Mouse (Mus musculus): ENCODE measurements at regions not wholly inside any gene's neighbourhood (a gene's known extent, or its start where the extent isn't known, plus 50 kb on each side); places are given as distances from the start of the nearest gene placed in this dataset.

DNA sequence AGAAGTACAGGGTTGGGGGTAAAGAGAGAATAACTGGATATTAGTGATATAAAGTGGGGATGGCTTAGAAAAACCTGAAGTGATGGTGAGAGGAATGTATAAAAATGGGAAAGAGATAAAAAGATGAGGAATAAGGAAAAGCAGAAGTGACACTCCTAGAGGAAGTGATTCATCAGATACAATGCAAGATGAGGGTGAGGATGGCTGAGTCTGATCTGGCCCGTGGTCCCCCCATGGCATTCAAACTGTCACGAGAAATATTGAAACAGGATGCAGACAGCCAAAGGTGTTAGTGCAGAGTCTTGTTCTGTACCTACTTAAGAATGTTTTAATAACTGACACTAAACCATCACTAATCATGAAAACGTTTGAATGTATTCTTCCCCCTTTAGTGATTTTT, 56.2 kb upstream of the Kitl start:
- no peak for DNase-seq (ENCODE audit: low spot score)

DNA sequence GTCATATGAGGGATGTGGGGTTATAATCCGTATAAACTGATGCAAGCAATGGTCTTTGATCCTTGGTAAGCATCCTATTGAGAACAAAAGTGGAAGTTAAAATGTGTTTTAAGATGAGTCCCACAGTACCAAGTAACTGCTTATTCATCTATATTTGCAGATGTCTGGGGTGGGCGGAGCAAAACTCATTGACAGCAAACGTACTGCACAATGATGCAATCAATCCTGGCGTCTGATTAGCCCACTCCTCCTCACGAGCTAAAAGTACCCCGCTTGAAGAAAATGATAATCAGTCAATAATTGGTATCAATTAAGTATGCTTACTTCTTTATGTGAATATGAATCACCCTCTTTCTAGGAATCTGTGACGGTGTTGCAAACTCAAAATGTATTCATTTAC, 62.9 kb upstream of the Kitl start:
- no peak for DNase-seq (ENCODE audit: low spot score)

DNA sequence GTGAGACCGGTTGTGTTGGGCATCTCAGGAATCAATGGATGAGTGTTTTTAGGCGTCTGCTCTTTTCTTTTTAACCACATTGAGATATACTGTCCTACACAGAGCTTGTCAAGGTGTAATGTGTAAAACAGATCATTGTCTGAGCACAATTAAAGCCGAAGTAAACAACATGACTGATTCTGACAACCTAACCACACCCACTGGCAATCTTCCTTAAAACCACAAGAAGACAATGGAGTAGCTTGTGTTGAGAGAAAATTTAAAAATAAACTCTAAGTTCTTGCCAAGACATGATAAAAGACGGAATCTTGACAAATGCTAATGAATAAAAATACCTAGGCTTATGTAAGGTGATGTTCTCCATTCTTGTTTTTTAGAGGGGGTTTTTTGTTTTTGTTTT, 63.7 kb upstream of the Kitl start:
- DNase-seq (ENCODE audit: low spot score) = peak; percentile 18

DNA sequence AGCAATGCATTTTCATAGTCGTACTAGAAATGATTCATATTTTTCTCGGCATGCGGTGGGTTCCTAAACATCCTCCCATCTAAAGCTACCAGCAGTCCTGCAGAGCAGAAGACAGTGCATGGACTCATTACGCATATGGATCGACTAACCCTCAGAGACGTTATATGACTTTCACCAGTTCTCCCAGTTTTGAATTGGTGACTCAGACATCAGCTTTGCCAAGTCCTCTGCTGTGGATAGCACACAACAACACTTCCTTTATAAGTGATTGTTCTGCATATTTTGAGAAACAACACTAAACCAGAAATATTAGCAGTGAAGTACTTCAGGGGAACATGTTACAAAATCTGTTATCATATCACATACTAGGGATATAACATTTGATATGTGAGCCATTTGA, 64.1 kb upstream of the Kitl start:
- DNase-seq (ENCODE audit: low spot score) = peak; percentile 33

DNA sequence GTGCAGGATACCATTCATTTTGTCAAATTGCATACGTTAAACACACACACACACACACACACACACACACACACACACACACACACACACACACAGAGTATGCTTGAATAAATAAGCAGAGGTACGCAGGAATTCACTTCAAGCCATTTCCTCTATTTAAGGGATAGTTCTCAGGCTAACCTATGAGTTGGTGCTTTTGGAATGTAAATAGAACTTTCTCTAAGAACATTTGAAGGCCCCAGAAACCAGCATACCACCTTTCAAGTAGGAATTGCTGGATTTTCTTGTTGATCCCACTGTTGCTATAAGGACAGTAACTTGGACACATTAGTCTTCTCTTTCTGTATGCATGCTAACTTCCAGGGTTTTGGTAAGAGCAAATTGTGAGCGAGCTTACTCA, 66.7 kb upstream of the Kitl start:
- no peak for DNase-seq (ENCODE audit: low spot score)

DNA sequence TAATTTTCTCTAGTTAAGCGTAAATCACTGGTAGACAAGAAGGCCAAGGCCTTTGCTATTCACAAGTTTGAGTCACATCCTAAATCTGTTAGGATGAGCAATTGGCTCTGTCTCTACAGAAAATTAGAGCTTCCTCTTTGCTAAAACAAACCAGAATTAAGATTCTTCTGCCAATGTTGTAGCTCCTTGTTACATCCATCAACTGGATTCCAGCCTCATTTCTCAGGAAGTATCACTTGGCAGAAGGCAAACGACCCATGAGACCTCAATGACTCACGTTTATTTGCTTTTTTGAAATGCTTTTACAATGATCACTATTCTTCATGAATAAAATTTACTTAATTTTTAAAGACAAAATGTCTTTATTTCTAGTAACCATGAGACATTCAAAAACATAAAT, 70.0 kb upstream of the Kitl start:
- no peak for DNase-seq (ENCODE audit: low spot score)

DNA sequence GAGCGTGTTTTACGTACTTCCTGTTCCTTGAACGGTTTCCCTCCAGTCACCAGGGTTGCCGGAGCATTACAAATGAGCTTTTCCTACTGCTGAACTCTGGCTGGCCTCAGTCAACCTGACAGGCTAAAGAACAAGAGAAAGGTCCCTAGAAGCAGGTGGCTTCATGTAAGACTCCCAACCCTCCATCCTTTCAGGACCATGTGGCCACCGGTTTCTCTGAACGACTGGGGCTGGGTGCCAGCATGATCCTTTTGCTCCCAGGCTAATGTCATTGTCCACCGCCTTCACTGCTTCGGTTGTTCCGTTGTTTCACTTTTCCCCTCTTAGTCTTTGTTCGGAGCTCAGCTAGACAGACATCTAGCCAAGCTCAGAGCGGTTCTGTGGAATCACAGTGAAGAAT, 73.8 kb upstream of the Kitl start:
- DNase-seq (ENCODE audit: low spot score) = no peak

DNA sequence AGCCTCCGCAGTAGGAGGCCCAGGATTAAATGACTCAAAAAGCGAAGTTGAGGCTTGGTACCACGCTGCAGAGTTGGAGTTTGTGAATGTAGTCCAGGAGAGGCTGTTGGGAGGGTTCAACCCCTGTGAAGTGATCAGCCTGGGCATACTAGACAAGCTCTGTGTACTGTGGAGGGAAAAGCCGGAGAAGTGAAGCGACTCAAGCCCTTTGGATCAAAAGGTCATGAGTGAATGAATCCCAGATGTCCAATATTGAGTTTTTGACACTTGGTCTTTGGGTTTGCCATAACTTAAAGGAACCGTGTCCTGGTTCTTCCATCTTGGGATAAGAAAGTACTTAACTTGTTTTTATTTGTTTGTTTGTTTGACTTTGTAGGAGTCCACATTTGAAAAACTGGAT, 76.5 kb upstream of the Kitl start:
- no peak for DNase-seq (ENCODE audit: low spot score)

DNA sequence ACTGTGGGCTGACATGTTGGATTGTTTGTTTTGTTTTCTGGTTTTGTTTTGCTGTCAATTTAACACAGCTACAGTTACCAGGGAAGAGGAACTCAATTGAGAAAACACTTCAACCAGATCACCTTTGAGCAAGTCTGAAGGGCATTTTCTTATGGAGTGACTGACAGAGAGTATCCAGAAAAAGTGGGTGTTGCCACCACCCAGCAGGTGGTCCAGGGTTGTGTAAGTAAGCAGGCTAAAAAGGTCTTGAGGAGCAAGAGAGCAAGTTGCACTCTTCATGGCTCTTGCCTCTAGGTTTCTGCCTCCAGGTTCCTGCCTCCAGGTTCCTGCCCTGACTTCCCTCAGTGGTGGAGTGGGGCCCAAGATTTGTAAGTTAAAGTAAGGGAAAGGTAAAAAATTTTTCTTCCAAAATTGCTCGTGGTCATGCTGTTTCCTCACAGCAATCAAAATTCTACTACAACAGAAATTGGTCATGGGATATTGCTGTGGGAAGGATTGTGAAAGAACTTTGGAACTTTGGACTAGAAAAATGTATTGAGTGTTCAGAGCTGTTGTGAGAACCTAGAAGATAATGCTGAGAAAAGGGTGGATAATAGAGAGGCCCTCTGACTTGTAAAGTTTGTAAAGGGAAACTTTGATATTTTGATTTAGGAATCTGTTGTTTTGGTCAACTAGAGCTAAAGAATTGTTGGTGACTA, 77.4 kb upstream of the Kitl start:
- DNase-seq (ENCODE audit: low spot score) = peak; percentile 83

DNA sequence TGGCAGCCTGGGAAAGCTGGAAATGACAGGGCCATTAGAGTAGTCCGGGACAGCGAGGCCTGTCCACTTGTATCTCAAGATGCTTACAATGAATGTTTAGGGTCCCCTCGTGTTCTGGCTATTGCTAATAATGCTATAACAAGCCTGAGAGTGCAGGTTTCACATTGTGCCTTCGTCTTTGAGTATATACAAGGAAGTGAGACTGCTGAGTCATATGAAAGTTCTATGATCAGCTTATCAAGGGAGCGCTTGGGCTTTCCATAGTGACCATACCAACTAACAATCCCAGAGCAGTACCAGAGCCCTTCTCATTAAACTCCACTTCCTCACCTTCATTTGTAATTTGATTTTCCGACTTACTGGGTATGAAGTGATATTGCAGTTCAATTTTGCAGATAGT, 86.2 kb upstream of the Kitl start:
- no peak for DNase-seq (ENCODE audit: low spot score)

DNA sequence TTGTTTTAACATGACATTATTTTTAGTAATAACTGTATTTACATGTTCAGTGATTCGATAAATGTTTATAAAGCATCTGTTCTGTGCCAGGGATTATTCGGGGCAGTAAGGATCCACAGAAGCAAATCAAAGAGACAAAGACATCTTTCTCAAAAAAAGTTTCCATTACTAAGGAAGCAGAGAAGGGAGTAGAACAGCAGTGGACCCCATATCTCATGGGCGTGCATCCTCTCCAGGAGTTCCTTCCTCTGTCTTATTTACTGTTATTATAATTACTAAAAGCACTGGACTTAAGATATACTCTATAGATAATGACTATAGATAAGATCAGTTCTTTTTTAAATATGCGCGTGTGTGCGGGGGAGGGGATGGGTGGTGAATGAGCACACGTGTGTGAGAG, 87.5 kb upstream of the Kitl start:
- no peak for DNase-seq (ENCODE audit: low spot score)

DNA sequence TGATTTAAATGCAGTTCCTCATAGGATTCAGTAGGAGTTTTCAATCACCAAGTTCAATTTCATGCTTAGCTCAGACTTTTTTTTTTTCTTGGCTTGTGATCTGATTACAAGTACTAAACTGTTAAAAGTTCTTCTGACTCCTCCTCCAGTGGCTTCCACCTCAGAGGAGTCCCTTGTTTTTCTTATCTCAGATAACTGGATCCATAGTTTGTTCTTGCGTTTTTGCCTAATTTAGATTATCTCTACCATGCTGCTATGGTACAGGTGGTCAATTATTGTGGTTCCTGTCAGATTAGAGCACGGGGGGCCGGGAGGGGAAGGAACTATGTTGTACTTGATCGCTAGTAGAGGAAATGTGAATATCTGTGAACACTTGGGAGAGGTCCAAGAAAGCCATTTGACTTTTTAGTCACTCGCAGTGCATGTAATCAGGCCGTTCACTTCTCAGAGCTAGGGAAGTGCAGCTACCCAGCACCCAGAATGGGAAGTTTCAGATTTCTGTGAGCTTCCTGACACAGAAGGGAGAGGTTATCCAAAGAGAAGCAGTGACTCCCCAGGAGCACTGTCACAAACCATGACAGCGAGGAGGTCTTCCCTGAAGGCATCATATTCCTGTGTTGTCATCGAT, 89.0 kb upstream of the Kitl start:
- DNase-seq (ENCODE audit: low spot score) = no peak

DNA sequence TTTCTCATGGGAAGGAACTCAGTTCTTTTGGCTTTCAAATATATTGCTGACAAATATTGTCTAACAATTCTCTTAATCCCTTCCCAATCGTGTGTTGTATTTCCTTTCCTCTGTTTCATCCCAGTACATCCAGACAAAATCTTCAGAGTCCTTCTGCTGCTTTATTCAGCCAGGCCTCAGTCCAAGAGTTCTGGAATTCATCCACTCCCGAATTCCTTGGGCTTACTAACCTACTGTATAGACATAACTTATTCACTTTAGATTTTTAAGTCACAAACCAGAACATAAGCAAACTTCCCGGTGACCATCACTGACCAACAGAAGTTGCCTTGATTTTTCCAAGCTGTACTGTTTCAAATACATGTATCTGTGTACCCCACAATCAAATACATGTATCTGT, 90.9 kb upstream of the Kitl start:
- no peak for DNase-seq (ENCODE audit: low spot score)

DNA sequence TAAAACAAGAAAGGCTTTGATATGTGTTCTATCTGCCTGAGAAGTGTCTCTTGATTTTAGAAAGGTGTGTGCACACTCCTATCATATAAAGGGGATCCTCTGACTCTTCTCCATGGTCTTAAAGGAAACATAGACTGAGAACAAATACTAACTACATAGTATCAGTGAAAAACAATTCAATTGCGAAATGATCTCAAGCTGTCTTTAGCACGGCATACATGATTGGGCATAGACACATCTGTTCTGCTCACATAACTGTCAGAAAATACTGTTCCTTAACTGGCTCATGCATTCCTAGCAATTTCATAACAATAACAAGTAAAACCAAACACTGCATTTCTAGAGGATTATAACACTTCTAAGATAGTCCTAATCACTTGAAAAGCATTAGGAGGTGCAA, 95.5 kb upstream of the Kitl start:
- no peak for DNase-seq (ENCODE audit: low spot score)

DNA sequence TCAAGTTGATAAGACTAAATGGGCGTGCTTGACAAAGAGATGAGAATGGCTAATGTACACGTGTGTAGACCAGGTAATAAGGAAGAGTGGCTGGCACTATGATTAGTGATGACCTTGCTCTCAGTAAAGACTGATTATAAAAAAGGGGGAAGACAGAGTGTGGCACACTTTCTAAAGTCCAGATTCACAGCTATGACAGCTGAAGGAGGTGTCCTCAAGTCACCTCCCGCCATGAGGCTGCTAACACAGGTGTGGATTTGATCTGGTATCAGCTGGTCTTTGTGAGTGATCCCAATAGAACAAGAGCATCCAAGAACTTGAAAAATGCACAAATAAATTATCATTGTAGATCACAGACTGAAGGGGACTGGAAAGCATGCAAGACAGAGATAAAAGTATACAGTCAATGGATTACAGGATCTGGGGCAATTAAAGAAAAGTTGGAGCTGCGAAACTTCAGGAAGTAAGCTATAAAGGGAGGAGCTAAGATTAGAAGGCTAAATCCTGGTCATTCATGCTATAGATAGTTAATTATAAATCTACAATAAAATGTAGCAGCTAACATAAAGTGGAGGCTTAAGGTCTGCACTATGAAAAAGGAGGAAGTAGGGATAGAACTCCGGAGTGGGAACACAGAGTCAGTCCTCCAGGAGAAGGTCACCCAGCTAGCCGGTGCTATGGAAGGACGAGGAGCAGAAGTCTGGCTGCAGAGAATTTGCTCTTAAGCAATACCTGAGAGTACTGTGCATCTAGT, 96.7 kb upstream of the Kitl start:
- DNase-seq (ENCODE audit: low spot score) = no peak

DNA sequence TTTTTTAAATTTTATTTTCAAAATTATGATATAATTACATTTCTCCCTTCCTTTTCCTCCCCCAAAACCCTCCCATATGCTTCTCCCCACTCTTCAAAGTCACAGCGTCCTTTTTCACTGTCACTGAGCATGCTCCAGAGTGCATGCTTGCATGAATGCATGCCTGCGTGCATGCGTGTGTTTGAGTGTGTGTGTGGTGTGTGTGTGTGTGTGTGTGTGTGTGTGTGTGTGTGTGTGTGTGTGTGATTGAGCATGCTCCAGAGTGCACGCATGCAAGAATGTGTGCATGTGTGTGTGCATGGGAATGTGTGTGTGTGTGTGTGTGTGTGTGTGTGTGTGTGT, 101.6 kb upstream of the Kitl start:
- no peak for DNase-seq (ENCODE audit: low spot score)

DNA sequence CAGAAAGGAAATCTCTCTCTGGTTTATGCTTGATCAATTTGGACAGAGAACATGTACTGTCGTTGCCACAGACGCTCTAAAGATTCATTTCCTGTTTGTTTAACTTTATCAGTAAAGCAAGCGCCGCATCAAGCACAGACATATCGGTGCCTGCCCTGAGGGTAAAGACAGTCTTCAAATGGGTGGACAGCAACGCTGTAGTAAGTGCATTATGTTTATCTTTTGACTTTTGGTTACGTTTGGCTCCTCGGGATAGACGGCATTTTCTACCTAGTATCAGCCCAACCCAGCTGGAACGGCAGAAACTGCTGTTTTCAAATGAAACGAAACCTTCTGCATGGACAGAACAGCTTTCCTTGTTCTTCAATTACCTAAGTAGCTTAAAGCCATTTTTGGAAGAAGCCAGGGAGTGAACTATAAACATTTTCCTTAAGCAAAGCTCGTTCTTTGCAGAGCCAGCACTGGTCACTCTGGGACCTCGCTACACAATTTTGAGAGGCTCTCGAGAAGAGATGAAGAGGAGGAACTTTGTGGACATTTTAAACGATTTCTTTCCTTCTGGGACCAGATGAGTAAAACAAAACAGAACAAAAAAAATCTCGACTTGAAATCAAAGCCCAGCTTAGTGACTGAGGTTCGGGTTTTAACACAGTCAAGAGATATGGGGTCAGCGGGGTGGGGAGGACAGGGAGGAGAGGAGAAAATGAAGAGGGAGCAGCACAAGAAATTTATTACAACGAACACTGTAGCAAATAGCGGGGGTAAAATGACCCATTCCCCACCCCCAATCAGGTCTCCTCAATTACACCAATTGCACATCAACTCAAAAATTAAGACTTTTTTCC, 102.2 kb upstream of the Kitl start:
- no peak for DNase-seq (ENCODE audit: low spot score)

DNA sequence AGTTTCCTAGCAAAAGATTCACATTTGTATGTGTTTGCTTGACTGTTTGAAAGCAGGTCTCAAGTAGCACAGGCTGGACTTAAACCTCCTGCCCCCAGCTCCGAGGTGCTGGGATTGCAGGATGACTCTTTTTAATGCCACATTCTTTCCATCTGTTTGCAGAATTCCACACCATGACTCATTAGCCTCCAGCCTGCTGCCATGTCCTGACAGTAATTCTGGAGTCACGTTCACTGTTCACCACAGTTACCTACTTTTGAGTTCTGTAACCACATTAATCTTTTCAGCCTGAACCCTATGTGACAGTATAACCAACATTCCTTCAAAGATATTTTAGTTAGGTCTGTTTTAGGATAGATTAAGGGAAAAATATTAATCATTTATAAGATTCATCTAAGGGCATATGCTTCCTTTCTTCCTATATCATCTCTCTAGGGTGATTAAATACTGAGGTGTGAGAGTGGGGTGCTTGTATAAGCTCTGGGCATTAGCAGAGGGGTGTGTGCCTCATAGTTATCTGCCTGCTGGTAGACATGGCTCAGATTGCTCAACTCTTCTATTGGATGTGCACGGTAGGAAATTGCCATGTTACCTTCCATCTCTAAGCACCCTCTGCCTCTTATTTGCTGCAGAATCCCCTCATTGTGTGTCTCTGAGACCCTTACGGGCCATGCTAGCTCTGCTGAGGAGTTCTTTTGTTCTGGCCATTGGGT, 105.3 kb upstream of the Kitl start:
- DNase-seq (ENCODE audit: low spot score) = no peak

DNA sequence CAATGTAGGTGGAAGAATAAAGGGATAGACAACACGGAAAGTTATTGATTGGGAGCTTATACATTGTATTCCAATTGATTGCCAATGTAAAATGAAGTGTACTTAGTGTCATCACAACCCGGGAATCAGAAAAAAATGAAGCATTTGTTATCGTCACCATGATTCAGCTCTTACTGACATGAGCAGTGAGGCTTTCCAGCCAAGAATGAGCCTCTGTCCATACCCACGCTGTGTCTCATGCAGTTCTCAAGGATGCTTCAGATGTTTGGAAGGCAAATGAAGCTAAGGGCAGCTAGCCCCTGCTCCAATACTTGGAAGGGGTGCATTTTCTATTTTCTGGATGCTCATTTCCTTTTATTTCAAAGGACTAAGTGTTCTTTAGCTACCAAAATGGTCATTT, 107.4 kb upstream of the Kitl start:
- no peak for DNase-seq (ENCODE audit: low spot score)

DNA sequence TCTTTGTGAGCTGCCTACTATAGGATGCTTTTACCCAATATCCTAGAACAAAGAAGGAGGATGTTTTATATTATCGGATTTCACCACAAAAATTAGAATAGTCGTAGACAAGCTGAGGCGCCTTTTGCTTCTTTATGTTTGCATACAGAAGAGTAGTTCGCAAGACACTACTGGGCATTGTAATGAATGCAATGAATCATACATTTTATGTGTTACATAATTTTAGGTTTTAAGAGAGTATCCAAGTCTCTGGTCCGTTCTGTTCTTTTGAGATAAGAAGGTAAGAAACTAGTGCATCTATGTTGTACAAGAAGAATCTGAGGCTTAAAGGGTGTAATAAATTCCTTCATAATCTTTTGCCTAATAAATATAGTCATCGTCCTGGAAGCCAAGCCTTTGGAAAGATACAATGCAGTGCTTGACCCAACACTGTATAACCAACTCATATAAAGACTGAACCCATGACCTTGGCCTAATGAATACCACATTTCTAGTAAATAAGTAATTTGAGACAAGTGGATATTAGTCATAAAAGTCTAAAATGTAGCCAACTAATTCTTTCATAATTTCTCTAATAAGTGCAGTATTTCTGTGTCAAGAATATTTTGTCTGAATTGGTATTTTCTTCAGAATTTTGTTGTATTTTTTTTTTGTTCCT, 108.5 kb upstream of the Kitl start:
- DNase-seq (ENCODE audit: low spot score) = no peak

Measured in adipocyte (in vitro differentiated cells).